Mouse (Mus musculus): Measurements from ENCODE around the gene Olfr550.

DNA sequence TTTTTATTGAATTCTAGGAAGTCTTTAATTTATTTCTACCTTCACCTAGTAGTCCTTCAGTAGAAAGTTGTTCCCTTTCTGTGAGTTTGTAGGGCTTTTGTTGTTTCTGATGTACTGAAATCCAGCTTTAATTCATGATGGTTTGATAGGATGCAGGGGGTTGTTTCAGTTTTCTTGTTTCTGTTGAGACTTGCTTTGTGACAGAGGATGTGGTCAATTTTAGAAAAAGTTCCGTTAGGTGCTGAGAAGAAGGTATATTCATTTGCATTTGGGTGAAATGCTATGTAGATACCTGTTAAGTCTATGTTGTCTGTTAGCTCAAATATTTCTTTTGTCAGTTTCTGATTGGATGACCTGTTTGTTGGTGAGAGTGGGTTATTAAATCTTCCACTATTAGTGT, 42.2 kb upstream of the Olfr550 start:
- TF ChIP-seq GATA1 (IDR thresholded peaks at IDR 0.05; ENCODE audit: low read length) (no peak), TAL1 (IDR thresholded peaks at IDR 0.05; ENCODE audit: low read length) (no peak)
